Mouse (Mus musculus) adrenal gland (tissue): ENCODE results near the gene Pla2g4c.

Experiments used
- intact Hi-C: fragments of 180-260 bp; cut with DNase I; formaldehyde crosslinking; loops from one replicate; pipeline ENCODE4 v1.15.1; 2025

Pla2g4c gene

GRCm38 (mm10) chr7:13330575-13330974, 6.1 kb downstream of the Pla2g4c start:
- intact Hi-C loops = no loop called here

- intact Hi-C loops = no loop called here
These were observed 31.5 kb downstream of the Pla2g4c start for GRCm38 (mm10) chr7:13355943-13356342.

- intact Hi-C loops = no loop called here
These were observed 56.1 kb downstream of the Pla2g4c start for GRCm38 (mm10) chr7:13380588-13380987.

- intact Hi-C loops = no loop called here
These were observed 73.4 kb downstream of the Pla2g4c start, which contains the start of gene Cabp5 for GRCm38 (mm10) chr7:13397832-13398231. Cabp5 (plus strand) TSS chr7:13398132.
